Mouse (Mus musculus) heart, embryonic 12.5 days (tissue): Measurements from ENCODE around the gene Olfr324. TPM values are rescaled to one million over a fixed set of nuclear protein-coding genes. Genes with fewer than 3 reads are reported as not detected.

Experiments
- ATAC-seq: fragments of 200-750 bp; cut with Nextera tagmentation; 2 replicates; pipeline ENCODE4 v1.8.0; 2017; ENCODE audit warnings: moderate TSS enrichment, moderate library complexity; ENCODE audit not compliant: insufficient number of reproducible peaks, low FRiP score
- H3K27ac ChIP-seq: fragments of 300-500 bp; sonication (generic); 2 replicates; pipeline ENCODE4 v1.5.1; 2016; ENCODE audit warnings: mild to moderate bottlenecking, moderate library complexity; ENCODE audit not compliant: poor library complexity, severe bottlenecking
- H3K27me3 ChIP-seq: fragments of 300-500 bp; sonication (generic); replicated peaks from 2 replicates; pipeline ENCODE4 v1.6.1; 2016; ENCODE audit warnings: mild to moderate bottlenecking, moderate library complexity
- H3K36me3 ChIP-seq: fragments of 300-500 bp; sonication (generic); 2 replicates; pipeline ENCODE4 v1.6.1; 2016; ENCODE audit warnings: mild to moderate bottlenecking, moderate library complexity
- H3K4me1 ChIP-seq: fragments of 300-500 bp; sonication (generic); replicated peaks from 2 replicates; pipeline ENCODE4 v1.6.1; 2016; ENCODE audit warnings: mild to moderate bottlenecking
- H3K4me2 ChIP-seq: fragments of 300-500 bp; sonication (generic); 2 replicates; pipeline ENCODE4 v1.6.1; 2016; ENCODE audit warnings: mild to moderate bottlenecking, moderate library complexity
- H3K4me3 ChIP-seq: fragments of 300-500 bp; sonication (generic); 2 replicates; pipeline ENCODE4 v1.5.1; 2016; ENCODE audit warnings: mild to moderate bottlenecking
- H3K9ac ChIP-seq: fragments of 300-500 bp; sonication (generic); 2 replicates; pipeline ENCODE4 v1.6.1; 2016; ENCODE audit warnings: mild to moderate bottlenecking, moderate library complexity
- H3K9me3 ChIP-seq: fragments of 300-500 bp; sonication (generic); replicated peaks from 2 replicates; pipeline ENCODE4 v1.6.1; 2016; ENCODE audit warnings: mild to moderate bottlenecking, moderate library complexity
- WGBS: fragments of 180-500 bp; shearing (Covaris S2); methylation state at CpG from one replicate; pipeline ENCODE4 v1.1.7; 2016; 5-methylcytosine and 5-hydroxymethylcytosine counted together
- polyA plus RNA-seq: library from polyadenylated mRNA; unstranded; fragments of >200 nt; fragmentation: Nextera tagmentation; extraction: Ambion mirVana; gene quantifications from 2 replicates; pipeline ENCODE4 v1.2.1, GENCODE M21; 2016

The Olfr324 gene
- polyA plus RNA-seq, 1 experiment from 2014 or later: not detected

DNA sequence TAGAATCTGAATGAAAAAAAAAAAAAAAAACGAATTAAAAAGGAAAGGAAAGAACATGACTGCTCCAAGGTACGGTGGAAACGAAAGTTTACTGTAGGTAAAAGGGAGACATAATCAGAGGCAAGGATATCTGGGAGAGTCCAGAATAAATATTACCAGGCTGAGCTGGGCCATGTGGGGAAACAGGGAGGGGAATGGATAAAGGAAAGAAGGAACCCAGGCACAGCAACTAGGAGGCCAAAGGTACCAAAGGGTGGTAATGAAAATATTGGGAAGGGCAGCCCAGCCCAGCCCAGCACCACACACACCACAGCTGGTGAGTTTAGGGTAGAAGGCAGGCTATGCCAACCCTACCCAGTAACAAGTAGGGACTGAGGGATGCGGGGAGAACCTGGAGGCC, 40.0 kb downstream of the Olfr324 start:
- peaks cover 27% of the 10 kb centered on the region for H3K27me3 ChIP-seq
- no peak overlapping the region for H3K9ac ChIP-seq
- H3K9me3 ChIP-seq: no peaks in the 10 kb centered on the region
- no peaks in the 10 kb centered on the region for H3K36me3 ChIP-seq
- H3K4me2 ChIP-seq: no peak overlapping the region
- ATAC-seq: no peak
- no peak overlapping the region for H3K27ac ChIP-seq
- no peak overlapping the region for H3K4me3 ChIP-seq
- H3K4me1 ChIP-seq: no peaks in the 10 kb centered on the region
- 60% methylated on average over 4 of the region's 4 CpGs for WGBS

DNA sequence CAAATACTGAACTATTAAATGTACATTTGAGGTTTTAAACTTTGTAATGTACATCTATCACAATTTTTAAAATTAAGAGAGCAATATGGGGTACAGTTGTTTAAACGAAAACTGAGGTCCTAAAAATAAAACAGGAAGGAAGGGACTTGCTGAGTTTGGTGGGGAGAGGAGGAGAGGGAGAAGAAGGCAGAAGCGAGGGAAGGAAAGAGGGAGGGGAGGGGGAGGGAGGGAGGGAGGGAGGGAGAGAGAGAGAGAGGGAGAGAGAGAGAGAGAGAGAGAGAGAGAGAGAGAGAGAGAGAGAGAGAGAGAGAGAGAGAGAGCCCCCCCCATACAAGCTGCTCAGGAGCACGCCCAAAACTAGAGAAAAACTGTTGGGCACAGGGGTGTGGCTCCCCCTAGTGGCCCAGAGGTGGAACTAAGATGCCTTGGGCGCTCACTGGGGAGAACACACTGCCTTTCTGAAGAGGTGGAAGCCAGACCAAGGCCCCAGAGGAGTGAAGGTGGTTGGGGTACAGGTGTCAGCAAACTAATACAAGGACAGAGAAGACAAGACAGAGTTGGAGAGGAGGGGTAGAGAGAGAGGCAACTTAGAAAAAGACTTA, 41.6 kb downstream of the Olfr324 start:
- 14% methylated on average over 3 of the region's 4 CpGs for WGBS

DNA sequence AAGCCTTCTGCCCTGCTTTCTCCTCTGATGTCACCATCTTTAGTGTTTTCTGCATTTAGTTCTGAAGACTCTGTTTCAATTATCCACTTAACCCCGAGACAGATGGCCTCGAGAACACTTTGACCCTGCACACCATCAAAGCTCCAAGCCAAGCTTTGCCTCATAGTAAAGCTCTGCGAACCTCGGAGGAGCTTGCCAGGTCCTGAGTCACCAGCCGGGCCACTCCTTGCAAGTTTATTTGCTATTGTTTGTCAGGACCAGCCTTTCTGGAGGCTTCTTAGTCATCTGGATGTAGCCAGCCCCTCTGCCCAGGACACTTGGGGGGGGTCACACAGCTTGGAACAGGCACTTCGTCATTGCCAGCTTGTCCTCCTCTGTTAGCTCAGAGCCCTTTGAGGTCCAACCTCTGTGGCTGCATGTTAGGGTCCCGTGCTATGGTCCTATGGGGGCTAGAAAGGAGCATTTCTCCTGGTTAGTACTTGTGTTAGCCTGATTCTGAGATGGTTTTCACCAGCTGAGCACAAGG, 43.3 kb downstream of the Olfr324 start:
- H3K27me3 ChIP-seq: peaks cover 41% of the 10 kb centered on the region
- no peak for ATAC-seq
- H3K9me3 ChIP-seq: no peaks in the 10 kb centered on the region
- 65% methylated on average over 7 of the region's 7 CpGs for WGBS
- no peak overlapping the region for H3K9ac ChIP-seq
- H3K4me1 ChIP-seq: peaks cover 8% of the 10 kb centered on the region
- no peak overlapping the region for H3K4me2 ChIP-seq
- no peak overlapping the region for H3K4me3 ChIP-seq
- no peak overlapping the region for H3K27ac ChIP-seq
- H3K36me3 ChIP-seq: no peaks in the 10 kb centered on the region

More for the DNA sequence above, 41.6 kb downstream of the Olfr324 start:
- H3K27ac ChIP-seq: no peak overlapping the region
- H3K4me2 ChIP-seq: no peak overlapping the region
- H3K9me3 ChIP-seq: no peaks in the 10 kb centered on the region
- ATAC-seq: no peak
- H3K27me3 ChIP-seq: peaks cover 38% of the 10 kb centered on the region
- H3K4me1 ChIP-seq: peaks cover 8% of the 10 kb centered on the region
- H3K4me3 ChIP-seq: no peak overlapping the region
- H3K36me3 ChIP-seq: no peaks in the 10 kb centered on the region
- no peak overlapping the region for H3K9ac ChIP-seq

DNA sequence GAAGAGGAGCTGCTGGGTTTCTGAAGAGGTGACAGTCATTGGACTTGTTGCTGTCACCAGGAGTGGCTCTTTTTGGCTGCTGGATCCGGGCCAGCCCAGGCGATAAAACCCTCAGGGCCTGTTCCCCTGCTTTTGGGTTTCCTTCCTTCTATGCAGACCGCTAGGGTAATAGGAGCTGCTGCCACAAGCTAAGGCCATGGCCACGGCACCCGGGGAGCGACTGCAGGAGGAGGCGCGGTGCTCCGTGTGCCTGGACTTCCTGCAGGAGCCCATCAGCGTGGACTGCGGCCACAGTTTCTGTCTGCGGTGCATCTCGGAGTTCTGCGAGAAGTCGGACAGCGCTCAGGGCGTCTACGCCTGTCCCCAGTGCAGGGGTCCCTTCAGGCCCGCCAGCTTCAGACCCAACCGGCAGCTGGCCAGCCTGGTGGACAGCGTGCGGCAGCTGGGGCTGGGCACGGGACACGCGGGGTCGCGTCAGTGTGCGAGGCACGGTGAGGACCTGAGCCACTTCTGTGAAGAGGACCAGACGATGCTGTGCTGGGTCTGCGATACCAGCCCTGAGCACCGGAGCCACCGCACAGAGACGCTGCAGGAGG, 45.5 kb downstream of the Olfr324 start, which contains the start of gene Trim58:
Gene Trim58 (plus strand): TSS at position 194 of the 596 bp plus-strand sequence.
- H3K4me2 ChIP-seq: peak within 1 kb of the TSS; percentile 71
- peaks cover 8% of the 10 kb centered on the region for H3K4me1 ChIP-seq
- H3K9me3 ChIP-seq: no peaks in the 10 kb centered on the region
- no peaks in the 10 kb centered on the region for H3K36me3 ChIP-seq
- peak; percentile 35 for ATAC-seq
- peak within 1 kb of the TSS; percentile 47 for H3K4me3 ChIP-seq
- H3K27me3 ChIP-seq: peaks cover 41% of the 10 kb centered on the region
- 3% methylated on average over 34 of the region's 34 CpGs for WGBS
- peak within 1 kb of the TSS; percentile 56 for H3K27ac ChIP-seq
- H3K9ac ChIP-seq: peak within 1 kb of the TSS; percentile 59

DNA sequence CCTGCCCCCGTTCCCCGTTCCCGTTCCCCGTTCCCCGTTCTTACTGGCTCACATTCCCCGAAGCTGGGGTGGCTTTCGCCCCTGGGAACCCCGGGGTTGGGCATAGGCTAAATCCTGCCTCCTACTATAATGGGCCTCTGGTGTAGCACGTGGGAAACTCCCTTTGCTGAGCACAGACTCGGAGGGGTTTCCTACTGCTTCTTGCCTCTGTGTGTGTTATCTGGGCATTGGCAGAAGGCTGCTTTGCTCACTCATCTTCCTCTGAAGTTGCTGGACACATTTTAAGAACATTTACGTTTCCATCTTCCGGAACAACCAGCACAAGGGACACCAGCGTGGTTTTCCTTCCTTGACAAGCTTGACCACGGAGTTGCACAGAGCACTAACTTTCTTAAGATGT, 46.1 kb downstream of the Olfr324 start:
- Histone ChIP-seq H3K36me3 (no peaks in the 10 kb centered on the region), H3K4me3 (peak overlapping the region; percentile 47), H3K4me2 (peak overlapping the region; percentile 71), H3K4me1 (peaks cover 8% of the 10 kb centered on the region), H3K9ac (peak overlapping the region; percentile 59), H3K9me3 (no peaks in the 10 kb centered on the region), H3K27ac (peak overlapping the region; percentile 56), H3K27me3 (peaks cover 41% of the 10 kb centered on the region)
- WGBS: 25% methylated on average over 14 of the region's 14 CpGs
- ATAC-seq: peak; percentile 82

DNA sequence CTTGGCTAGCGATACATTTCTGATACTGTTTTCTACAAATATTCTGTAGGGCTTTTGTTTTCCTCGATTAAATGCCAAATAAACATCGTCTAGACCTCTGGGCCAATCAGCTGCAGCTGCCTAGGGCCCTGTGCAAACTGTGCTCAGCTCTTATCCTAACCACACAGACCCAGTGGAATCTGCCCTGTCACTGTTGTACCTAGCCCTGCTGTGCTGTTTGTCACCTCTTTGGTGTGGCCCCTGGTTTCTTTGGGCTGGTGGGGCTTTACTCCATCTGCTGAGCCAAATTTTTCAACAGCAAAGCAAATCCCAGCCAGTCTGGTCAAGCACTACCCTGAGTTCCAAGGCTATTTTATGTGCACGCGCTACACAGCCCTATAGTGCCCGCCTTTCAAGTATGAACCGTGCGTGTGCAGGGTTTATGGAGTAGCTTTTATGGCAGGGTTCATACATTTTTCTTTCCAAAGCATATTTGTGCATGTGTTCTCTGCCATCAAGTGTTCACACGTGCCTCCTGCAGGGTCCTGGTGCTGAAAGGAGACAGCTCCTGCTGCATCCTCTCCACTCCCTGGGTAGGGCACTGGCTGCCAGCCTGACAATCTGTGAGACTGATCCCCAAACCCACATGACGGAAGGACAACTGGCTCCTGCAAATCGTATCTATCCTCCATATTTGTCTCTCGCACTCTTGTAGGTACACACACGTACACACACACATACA, 46.9 kb downstream of the Olfr324 start:
- ATAC-seq: peak; percentile 96
- peaks cover 8% of the 10 kb centered on the region for H3K4me1 ChIP-seq
- H3K9ac ChIP-seq: no peak overlapping the region
- H3K9me3 ChIP-seq: no peaks in the 10 kb centered on the region
- peaks cover 41% of the 10 kb centered on the region for H3K27me3 ChIP-seq
- 0 out of 2 replicates have a peak overlapping the region, but pooled peaks have one; percentile 3 for H3K4me2 ChIP-seq
- no peak overlapping the region for H3K4me3 ChIP-seq
- H3K36me3 ChIP-seq: no peaks in the 10 kb centered on the region
- peak overlapping the region; percentile 71 for H3K27ac ChIP-seq
- 80% methylated on average over 13 of the region's 13 CpGs for WGBS

DNA sequence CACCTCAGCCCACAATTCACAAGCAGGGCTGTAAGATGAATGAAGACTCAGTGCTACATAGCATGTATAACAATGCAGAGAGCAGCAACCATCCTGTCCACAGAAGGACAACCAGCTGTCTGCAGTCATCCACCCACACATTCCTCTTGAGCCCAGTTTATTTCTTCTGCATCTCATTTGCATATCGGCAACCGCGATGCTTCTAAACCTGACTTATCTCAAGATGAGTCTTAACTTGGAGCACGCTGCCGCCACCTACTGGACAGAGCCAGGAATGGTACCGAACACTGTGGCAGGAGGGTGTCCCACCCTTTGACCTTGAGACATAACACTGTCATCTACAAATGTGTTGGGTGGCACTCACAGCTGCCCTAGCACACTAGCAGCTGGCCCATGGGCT, 48.4 kb downstream of the Olfr324 start:
- 31% methylated on average over 6 of the region's 6 CpGs for WGBS
- Histone ChIP-seq H3K4me1 (peaks cover 8% of the 10 kb centered on the region), H3K4me3 (no peak overlapping the region), H3K9ac (no peak overlapping the region), H3K27me3 (peaks cover 27% of the 10 kb centered on the region), H3K27ac (no peak overlapping the region), H3K4me2 (0 out of 2 replicates have a peak overlapping the region, but pooled peaks have one; percentile 14), H3K36me3 (no peaks in the 10 kb centered on the region), H3K9me3 (no peaks in the 10 kb centered on the region)
- no peak for ATAC-seq

Other genes with a start within 250 kb of the Olfr324 start
- gene Lypd8, start 216.1 kb upstream of the Olfr324 start, polyA plus RNA-seq: not detected in 2 replicates
- gene 1810065E05Rik, start 174.0 kb upstream of the Olfr324 start, polyA plus RNA-seq: not detected in 2 replicates
- not detected in 2 replicates for gene Gm12253, start 162.6 kb upstream of the Olfr324 start, polyA plus RNA-seq
- not detected in 2 replicates for gene Lypd9, start 142.2 kb upstream of the Olfr324 start, polyA plus RNA-seq
- not detected in 2 replicates for gene Olfr30, start 132.8 kb upstream of the Olfr324 start, polyA plus RNA-seq
- gene Olfr332, start 102.6 kb upstream of the Olfr324 start, polyA plus RNA-seq: not detected in 2 replicates
- not detected in 2 replicates for gene Olfr331, start 92.5 kb upstream of the Olfr324 start, polyA plus RNA-seq
- gene Olfr330, start 60.3 kb upstream of the Olfr324 start, polyA plus RNA-seq: not detected in 2 replicates
- not detected in 2 replicates for gene Olfr329-ps, start 48.7 kb upstream of the Olfr324 start, polyA plus RNA-seq
- not detected in 2 replicates for gene Olfr328, start 39.5 kb upstream of the Olfr324 start, polyA plus RNA-seq
- gene Olfr224, start 24.6 kb upstream of the Olfr324 start, polyA plus RNA-seq: not detected in 2 replicates
- gene Olfr325, start 17.4 kb upstream of the Olfr324 start, polyA plus RNA-seq: not detected in 2 replicates
- not detected in 2 replicates for gene 2210407C18Rik, start 21.0 kb downstream of the Olfr324 start, polyA plus RNA-seq
- gene Olfr323, start 35.4 kb downstream of the Olfr324 start, polyA plus RNA-seq: not detected in 2 replicates
- gene Trim58, start 45.4 kb downstream of the Olfr324 start, polyA plus RNA-seq: 1.5 and 2.0 TPM in 2 replicates
- not detected in 2 replicates for gene Olfr322, start 63.7 kb downstream of the Olfr324 start, polyA plus RNA-seq
- gene Olfr320, start 86.0 kb downstream of the Olfr324 start, polyA plus RNA-seq: not detected in 2 replicates
- gene Olfr319, start 104.0 kb downstream of the Olfr324 start, polyA plus RNA-seq: not detected in 2 replicates
- not detected in 2 replicates for gene Olfr318, start 128.9 kb downstream of the Olfr324 start, polyA plus RNA-seq
- gene Olfr317, start 144.1 kb downstream of the Olfr324 start, polyA plus RNA-seq: not detected in 2 replicates
- gene Olfr316, start 157.6 kb downstream of the Olfr324 start, polyA plus RNA-seq: not detected in 2 replicates
- not detected in 2 replicates for gene Olfr315, start 178.1 kb downstream of the Olfr324 start, polyA plus RNA-seq
- 0.10 TPM in 1 of 2 replicates, not detected in the other for gene Olfr314, start 187.8 kb downstream of the Olfr324 start, polyA plus RNA-seq
- gene Fam183b, start 206.8 kb downstream of the Olfr324 start, polyA plus RNA-seq: 0.65 and 1.1 TPM in 2 replicates
- 0.18 TPM in 1 of 2 replicates, not detected in the other for gene Olfr313, start 219.9 kb downstream of the Olfr324 start, polyA plus RNA-seq
- gene Olfr312, start 234.1 kb downstream of the Olfr324 start, polyA plus RNA-seq: 0.10 and 0.12 TPM in 2 replicates
- not detected in 2 replicates for gene Olfr311, start 244.1 kb downstream of the Olfr324 start, polyA plus RNA-seq